Mouse (Mus musculus) liver, adult 2 months (tissue): Measurements from ENCODE around the gene Erp44.

ENCODE experiments used
- CTCF ChIP-seq: fragments of 200-500 bp; IDR thresholded peaks from 2 replicates; pipeline ENCODE4 v1.5.1; 2011; ENCODE audit warnings: low read depth, low read length, control low read depth
- POLR2A ChIP-seq: fragments of 200-500 bp; IDR thresholded peaks from 2 replicates; pipeline ENCODE4 v1.6.1; 2011; ENCODE audit warnings: low read length, control low read depth; ENCODE audit not compliant: insufficient read depth; ENCODE audit errors: extremely low read depth

DNA sequence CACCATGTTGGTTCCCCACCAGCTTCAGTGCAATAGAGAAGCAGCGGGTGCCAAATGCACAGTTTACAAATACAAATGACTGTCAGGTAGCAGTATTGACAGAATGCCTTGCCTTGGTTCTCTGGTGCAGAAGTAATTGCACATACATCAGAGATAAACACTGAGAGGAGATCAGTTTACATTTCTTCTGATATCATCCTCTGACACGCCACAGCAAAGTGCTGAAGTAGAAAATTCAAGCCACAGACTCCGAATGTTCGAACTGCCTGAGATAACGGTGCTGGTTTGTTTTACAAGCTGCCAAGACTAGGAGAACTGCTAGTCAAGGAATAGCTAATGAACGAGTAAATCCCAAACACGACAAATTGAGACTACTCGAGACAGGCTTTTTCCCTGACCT is 80.9 kb downstream of the Erp44 start:
- TF ChIP-seq CTCF: no peak
- no peak for TF ChIP-seq POLR2A
